Mouse (Mus musculus): ENCODE data around the gene Txndc16.
A peak's percentile ranks its signal among the peaks of the same experiment; 100 is the strongest.

Gene Txndc16

DNA sequence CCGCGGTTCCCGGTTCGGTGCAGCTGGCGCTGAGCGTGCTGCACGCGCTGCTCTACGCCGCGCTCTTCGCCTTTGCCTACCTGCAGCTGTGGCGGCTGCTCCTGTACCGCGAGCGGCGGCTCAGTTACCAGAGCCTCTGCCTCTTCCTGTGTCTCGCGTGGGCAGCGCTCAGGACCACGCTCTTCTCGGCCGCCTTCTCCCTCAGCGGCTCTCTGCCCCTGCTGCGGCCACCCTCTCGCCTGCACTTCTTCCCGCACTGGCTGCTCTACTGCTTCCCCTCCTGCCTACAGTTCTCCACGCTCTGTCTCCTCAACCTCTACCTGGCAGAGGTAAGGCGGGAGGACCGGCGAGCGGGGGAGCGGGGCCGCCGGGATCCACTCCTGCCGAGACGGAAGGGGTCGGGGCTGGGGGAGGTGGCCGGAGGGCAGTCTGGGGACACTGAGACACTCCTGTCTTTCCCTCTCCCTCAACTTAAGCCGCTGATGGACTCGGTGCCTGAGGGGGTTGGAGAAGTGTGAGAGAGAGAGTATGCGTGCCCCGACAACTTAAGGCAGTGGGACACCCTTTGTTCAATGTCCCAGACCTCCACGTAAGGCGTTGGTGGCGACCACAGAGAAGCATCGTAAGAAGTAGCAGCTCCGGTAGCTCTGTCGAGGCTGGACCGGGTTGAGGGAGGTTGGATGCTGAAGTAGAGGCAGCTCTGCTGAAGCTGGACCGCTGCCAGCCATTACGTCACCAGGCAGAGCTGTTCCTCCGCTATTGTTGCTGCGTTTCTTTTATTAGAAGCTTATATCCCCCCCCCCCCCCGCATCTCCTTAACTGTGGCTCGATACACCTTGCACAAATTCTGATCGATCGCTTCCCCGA is at the start of gene Txndc16:
TSS of gene Txndc16 (minus strand) at position 239 of the 867 bp plus-strand sequence.
- DNase-seq (ENCODE audit: low spot score in 2 of 2) = peak; percentile 83 to 84

DNA sequence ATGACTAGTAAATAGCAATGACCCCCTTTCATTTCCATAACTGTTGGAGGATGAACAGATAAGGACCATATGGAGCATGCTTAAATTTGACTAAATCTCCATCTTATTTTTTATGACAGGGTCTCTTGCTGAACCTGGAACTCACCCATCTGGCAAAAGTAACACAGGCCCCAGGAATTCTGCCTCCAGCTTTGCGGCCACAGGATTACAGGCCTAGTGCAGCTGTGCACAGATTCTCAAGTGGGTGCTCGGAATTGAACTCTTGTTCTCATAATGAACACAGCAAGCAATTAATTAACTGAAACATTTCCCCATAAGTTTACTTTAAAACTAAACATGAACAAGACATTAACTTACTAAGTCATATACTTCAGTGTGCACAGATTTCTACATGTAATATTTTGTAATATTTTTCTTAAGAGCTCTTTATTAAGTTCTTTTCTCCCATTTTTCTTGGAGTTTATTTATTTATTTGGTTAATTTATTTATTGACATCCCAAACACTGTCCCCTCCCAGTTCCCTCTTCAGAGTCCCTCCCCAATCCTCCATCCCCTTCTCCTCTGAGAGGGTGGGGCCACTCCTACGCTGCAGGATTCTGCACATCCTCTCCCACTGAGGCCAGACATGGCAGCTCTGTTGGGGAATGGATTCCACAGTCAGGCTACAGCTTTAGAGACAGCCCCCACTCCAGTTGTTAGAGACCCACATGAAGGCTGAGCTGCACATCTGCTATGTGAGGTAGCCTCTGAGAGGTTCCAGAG is 43.9 kb upstream of the Txndc16 start:
- DNase-seq (ENCODE audit: low spot score in 2 of 2) = no peak

- no peak for DNase-seq (ENCODE audit: low spot score in 2 of 2)
These were observed 31.5 kb upstream of the Txndc16 start for GRCm38 (mm10) chr14:45251548-45252076.

GRCm38 (mm10) chr14:45241613-45242012 is 21.5 kb upstream of the Txndc16 start:
- DNase-seq (ENCODE audit: low spot score in 2 of 2) = no peak

GRCm38 (mm10) chr14:45239042-45239441 is 18.9 kb upstream of the Txndc16 start:
- no peak for DNase-seq (ENCODE audit: low spot score in 2 of 2)

DNA sequence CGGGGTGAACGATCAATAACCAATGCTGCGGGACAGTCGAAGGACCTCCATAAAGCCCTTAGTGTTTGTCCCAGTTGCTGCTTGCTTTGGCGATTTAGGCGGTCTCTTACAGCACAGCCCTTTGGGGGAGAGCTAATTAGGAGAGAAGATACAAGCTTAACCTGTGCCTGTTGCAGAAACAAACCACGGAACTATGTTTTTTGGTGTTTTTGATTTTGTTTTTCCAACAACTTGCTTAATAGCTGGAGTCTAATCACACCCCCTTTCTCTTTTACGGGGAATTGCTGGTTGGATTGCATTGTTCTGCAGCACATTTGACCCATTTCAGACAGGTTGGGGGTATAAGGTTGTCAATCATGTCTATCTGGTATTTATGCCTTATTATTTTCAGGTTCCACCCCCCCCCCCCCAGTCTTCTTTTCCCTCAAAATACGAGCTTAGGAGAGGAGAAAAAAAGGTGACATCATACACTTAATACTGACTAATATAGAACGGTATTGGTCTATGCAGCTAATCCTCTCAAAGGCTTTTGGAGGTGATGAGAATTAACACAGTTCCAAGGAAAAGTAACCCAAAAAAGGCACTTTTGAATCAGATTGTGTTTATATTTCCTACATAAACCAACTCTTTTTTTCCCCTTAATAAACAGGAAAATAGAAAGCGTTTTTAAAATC is 966 bp upstream of the Txndc16 start:
- DNase-seq (ENCODE audit: low spot score in 2 of 2) = no peak

GRCm38 (mm10) chr14:45219281-45220089 is 643 bp downstream of the Txndc16 start, which contains the start of gene Gpr137c:
TSS of gene Gpr137c (plus strand) at chr14:45219717.
- peak; percentile 98 for DNase-seq (ENCODE audit: low spot score in 2 of 2)

- no peak for DNase-seq (ENCODE audit: low spot score in 2 of 2)
These were observed 2.4 kb downstream of the Txndc16 start for GRCm38 (mm10) chr14:45217693-45218092.

- no peak for DNase-seq (ENCODE audit: low spot score in 2 of 2)
These were observed 3.3 kb downstream of the Txndc16 start for GRCm38 (mm10) chr14:45216711-45217340.

GRCm38 (mm10) chr14:45211431-45211830 is 8.7 kb downstream of the Txndc16 start:
- DNase-seq (ENCODE audit: low spot score in 2 of 2) = no peak

DNA sequence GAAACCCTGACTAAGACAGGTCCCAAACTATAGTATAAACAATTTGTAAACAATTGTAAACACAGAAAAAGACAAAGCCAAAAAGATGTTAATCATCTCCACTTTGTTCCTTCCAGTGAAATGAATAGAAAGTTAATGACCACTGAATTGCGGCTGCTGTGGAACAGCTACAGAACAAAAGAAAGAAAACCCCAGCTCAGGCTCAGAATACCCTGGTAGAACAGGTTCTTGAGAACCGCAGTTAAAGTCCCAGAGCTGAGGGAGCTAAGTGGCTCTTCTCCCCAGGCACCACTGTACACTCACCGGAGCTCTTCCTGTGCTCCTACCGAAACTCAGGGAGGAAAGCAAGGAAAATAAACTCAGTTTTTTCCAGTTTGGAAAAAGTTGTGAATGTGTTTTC is 9.4 kb downstream of the Txndc16 start:
- no peak for DNase-seq (ENCODE audit: low spot score in 2 of 2)

DNA sequence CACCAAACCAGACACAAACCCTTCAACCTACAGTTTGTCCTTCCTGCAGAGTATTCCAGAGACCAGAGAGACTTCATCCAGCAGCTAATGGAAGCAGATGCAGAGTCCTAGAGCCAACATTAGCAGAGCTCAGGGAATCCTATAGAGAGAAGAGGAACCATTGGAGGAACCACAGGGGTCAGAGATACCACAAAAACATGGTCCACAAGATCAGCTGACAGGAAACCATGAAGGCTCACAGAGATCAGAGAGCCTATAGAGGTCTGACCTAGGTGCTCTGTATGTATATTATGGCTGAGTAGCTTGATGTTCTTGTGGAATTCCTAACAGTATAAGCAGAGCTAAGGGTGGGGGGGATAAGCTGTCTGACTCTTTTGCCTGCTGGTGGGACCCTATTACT is 19.5 kb downstream of the Txndc16 start:
- no peak for DNase-seq (ENCODE audit: low spot score in 2 of 2)

- DNase-seq (ENCODE audit: low spot score in 2 of 2) = no peak
These were observed 29.1 kb downstream of the Txndc16 start for GRCm38 (mm10) chr14:45190999-45191398.

GRCm38 (mm10) chr14:45181611-45182010 is 38.5 kb downstream of the Txndc16 start:
- DNase-seq (ENCODE audit: low spot score in 2 of 2) = no peak

DNA sequence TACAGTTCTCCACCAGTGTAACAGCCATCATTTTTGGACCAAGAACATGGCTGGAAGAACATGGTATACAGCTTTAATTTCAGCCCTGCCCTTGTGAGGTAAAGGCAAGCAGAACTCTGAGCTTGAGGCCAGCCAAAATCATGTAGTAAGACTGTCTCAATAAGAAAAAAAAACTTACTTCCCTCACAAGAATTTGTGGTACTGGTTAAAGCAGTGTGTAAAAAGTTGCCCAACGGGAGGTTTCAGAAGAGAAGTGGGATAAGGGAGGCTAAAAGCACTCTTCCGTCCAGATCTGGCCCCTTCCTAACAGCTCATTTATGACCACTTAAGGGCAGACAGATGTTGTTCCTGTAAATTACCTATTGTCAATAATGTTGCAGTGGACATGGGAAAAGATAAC is 40.5 kb downstream of the Txndc16 start:
- DNase-seq (ENCODE audit: low spot score in 2 of 2) = no peak

- no peak for DNase-seq (ENCODE audit: low spot score in 2 of 2)
These were observed 40.9 kb downstream of the Txndc16 start for GRCm38 (mm10) chr14:45179186-45179585.

- no peak for DNase-seq (ENCODE audit: low spot score in 2 of 2)
These were observed 45.0 kb downstream of the Txndc16 start for GRCm38 (mm10) chr14:45175012-45175740.

- DNase-seq (ENCODE audit: low spot score in 2 of 2) = no peak
These were observed 47.9 kb downstream of the Txndc16 start for GRCm38 (mm10) chr14:45172260-45172659.

DNA sequence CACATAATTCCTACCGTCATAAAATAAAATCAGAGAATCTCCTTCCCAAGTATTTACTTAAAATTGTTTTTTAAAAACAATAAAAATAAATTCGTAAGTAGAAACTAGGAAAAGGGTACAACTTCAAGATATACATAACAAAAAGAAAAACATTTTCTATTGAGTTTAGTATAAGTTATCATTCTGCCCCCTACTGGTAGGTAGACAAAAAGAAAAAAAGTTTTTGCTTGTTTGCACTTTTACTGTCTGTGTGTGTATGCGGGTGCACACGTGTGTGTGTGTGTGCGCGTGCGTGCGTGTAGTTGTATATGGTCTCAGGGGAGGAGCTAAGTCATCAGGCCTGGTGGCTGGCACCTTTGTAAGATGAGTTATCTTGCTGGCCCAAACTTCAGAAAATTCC is 52.8 kb downstream of the Txndc16 start:
- DNase-seq (ENCODE audit: low spot score in 2 of 2) = no peak
